Mouse (Mus musculus) ES-E14 (cell line): Measurements from ENCODE around the gene Tspan2. TPM values are rescaled to one million over a fixed set of nuclear protein-coding genes. Genes with fewer than 3 reads are reported as not detected.

Experiments used
- DNase-seq: peaks from one replicate; pipeline ENCODE4 v3.0.0-alpha.2; 2013; ENCODE audit warnings: low read depth, low spot score
- H3K27ac ChIP-seq: 2 replicates; pipeline ENCODE4 v1.5.1; 2012; ENCODE audit warnings: low read depth, mild to moderate bottlenecking, low read length, moderate library complexity, mixed read lengths; ENCODE audit not compliant: poor library complexity, insufficient read depth, severe bottlenecking
- H3K36me3 ChIP-seq: 2 replicates; pipeline ENCODE4 v1.6.1; 2012; ENCODE audit warnings: mild to moderate bottlenecking, low read length, moderate library complexity, mixed read lengths; ENCODE audit not compliant: control insufficient read depth, poor library complexity, insufficient read depth, severe bottlenecking
- H3K4me1 ChIP-seq, 2 experiments: fragments of 150-350 bp in 1 of 2; sonication (generic) in 1 of 2; 2 replicates each; pipeline ENCODE4 v1.6.1; 2012; ENCODE audit warnings: low read length in 2 of 2, mild to moderate bottlenecking in 1 of 2, mixed read lengths in 1 of 2; ENCODE audit not compliant: control insufficient read depth in 2 of 2, insufficient read depth in 2 of 2, poor library complexity in 1 of 2
- H3K4me3 ChIP-seq, 2 experiments: fragments of 150-350 bp in 1 of 2; sonication (generic) in 1 of 2; 2 replicates each; pipeline ENCODE4 v1.5.1; 2012; ENCODE audit warnings: low read length in 2 of 2, low read depth in 1 of 2, mild to moderate bottlenecking in 1 of 2, mixed read lengths in 1 of 2; ENCODE audit not compliant: insufficient read depth in 1 of 2, poor library complexity in 1 of 2, severe bottlenecking in 1 of 2
- H3K9ac ChIP-seq: 2 replicates; pipeline ENCODE4 v1.6.1; 2012; ENCODE audit warnings: low read depth, mild to moderate bottlenecking, low read length, mixed read lengths; ENCODE audit not compliant: poor library complexity, insufficient read depth, severe bottlenecking
- H3K9me3 ChIP-seq: fragments of 150-350 bp; sonication (generic); 2 replicates; pipeline ENCODE4 v1.6.1; 2012; ENCODE audit warnings: low read depth, mild to moderate bottlenecking, low read length; ENCODE audit not compliant: control insufficient read depth, insufficient read depth
- CHD2 ChIP-seq: IDR thresholded peaks from 2 replicates; pipeline ENCODE4 v1.6.1; 2014; ENCODE audit warnings: mild to moderate bottlenecking, low read depth, low read length, inconsistent platforms
- HCFC1 ChIP-seq: IDR thresholded peaks from 2 replicates; pipeline ENCODE4 v1.6.1; 2012; ENCODE audit warnings: low read length, inconsistent platforms, borderline replicate concordance; ENCODE audit not compliant: insufficient read depth
- MAFK ChIP-seq: IDR thresholded peaks from 2 replicates; pipeline ENCODE4 v1.6.1; 2014; ENCODE audit warnings: mild to moderate bottlenecking, low read depth, low read length, inconsistent platforms; ENCODE audit not compliant: insufficient read depth
- ZC3H11A ChIP-seq: IDR thresholded peaks from 2 replicates; pipeline ENCODE4 v1.6.1; 2012; ENCODE audit warnings: low read depth, mild to moderate bottlenecking, inconsistent platforms, low read length, borderline replicate concordance
- ZNF384 ChIP-seq: IDR thresholded peaks from 2 replicates; pipeline ENCODE4 v1.6.1; 2012; ENCODE audit warnings: low read depth, low read length, inconsistent platforms
- in situ Hi-C, 2 experiments: fragments of 600-800 bp; cut with MboI; formaldehyde crosslinking; loops; one replicate each; pipeline ENCODE4 v1.15.1; 2025; ENCODE audit warnings: low sequenced_read_pairs in 2 of 2, inconsistent platforms in 1 of 2; ENCODE audit not compliant: unreplicated experiment in 2 of 2
- total RNA-seq: library from RNA; depleted of rRNA; stranded (reverse); fragments of 300-350 nt; gene quantifications from 2 replicates; pipeline ENCODE4 v1.2.3, GENCODE M21; 2012

The Tspan2 gene
- total RNA-seq, 1 experiment = 23.2 TPM

GRCm38 (mm10) chr3:102735638-102736037 is 1.3 kb downstream of the Tspan2 start:
- no peaks in the 10 kb centered on the region for H3K36me3 ChIP-seq
- no peak overlapping the region for H3K27ac ChIP-seq
- in situ Hi-C loops = no loop called here
- H3K4me3 ChIP-seq = peak overlapping the region; percentile 82 to 96; a peak in 3 of 4 replicates
- no peak overlapping the region for H3K9ac ChIP-seq
- TF ChIP-seq MAFK (no peak), HCFC1 (no peak), CHD2 (no peak), ZC3H11A (no peak), ZNF384 (no peak)
- no peak for DNase-seq
- no peaks in the 10 kb centered on the region for H3K9me3 ChIP-seq
- H3K4me1 ChIP-seq = no peaks in the 10 kb centered on the region

- Histone ChIP-seq H3K4me3 (no peak overlapping the region), H3K36me3 (no peaks in the 10 kb centered on the region), H3K4me1 (no peaks in the 10 kb centered on the region), H3K27ac (no peak overlapping the region), H3K9ac (no peak overlapping the region), H3K9me3 (no peaks in the 10 kb centered on the region)
- no peak for DNase-seq
- TF ChIP-seq HCFC1 (no peak), ZC3H11A (no peak)
- in situ Hi-C loops = no loop called here
Measured at GRCm38 (mm10) chr3:102736436-102736835, 2.1 kb downstream of the Tspan2 start.

- TF ChIP-seq MAFK = no peak
- no peak for TF ChIP-seq CHD2
- TF ChIP-seq HCFC1 = no peak
- TF ChIP-seq ZC3H11A = no peak
- no peak for TF ChIP-seq ZNF384
- Histone ChIP-seq H3K4me1 (no peaks in the 10 kb centered on the region), H3K9ac (no peak overlapping the region), H3K27ac (no peak overlapping the region), H3K36me3 (no peaks in the 10 kb centered on the region), H3K9me3 (no peaks in the 10 kb centered on the region), H3K4me3 (no peak overlapping the region)
- in situ Hi-C loops = no loop called here
- no peak for DNase-seq
Measured at GRCm38 (mm10) chr3:102737106-102737505, 2.8 kb downstream of the Tspan2 start.

- TF ChIP-seq ZNF384 = no peak
- TF ChIP-seq MAFK = no peak
- no peak for TF ChIP-seq HCFC1
- TF ChIP-seq CHD2 = no peak
- TF ChIP-seq ZC3H11A = no peak
- H3K4me3 ChIP-seq = no peak overlapping the region
- DNase-seq = no peak
- in situ Hi-C loops = no loop called here
- no peak overlapping the region for H3K27ac ChIP-seq
- H3K9ac ChIP-seq = no peak overlapping the region
- H3K9me3 ChIP-seq = no peaks in the 10 kb centered on the region
- no peaks in the 10 kb centered on the region for H3K36me3 ChIP-seq
- H3K4me1 ChIP-seq = no peaks in the 10 kb centered on the region
Measured at GRCm38 (mm10) chr3:102738161-102738901, 4.0 kb downstream of the Tspan2 start.
